Mouse (Mus musculus): ENCODE measurements at regions not wholly inside any gene's neighbourhood (a gene's known extent, or its start where the extent isn't known, plus 50 kb on each side); places are given as distances from the start of the nearest gene placed in this dataset.

- TF ChIP-seq GATA1 (IDR thresholded peaks at IDR 0.05; ENCODE audit: borderline replicate concordance, low read length) = no peak
- TF ChIP-seq FLI1 (IDR thresholded peaks at IDR 0.05; ENCODE audit: low read length) = no peak
These were observed 192.2 kb downstream of the Agtpbp1 start for GRCm38 (mm10) chr13:59392828-59393227.

Measured in megakaryocyte, embryonic 14.5 days (primary cell).